Mouse (Mus musculus) small intestine, adult 2 months (tissue): ENCODE results near the gene Cacna1e.

Source experiments
- CTCF ChIP-seq: fragments of 200-500 bp; IDR thresholded peaks from 2 replicates; pipeline ENCODE4 v1.5.1; 2012; ENCODE audit warnings: low read depth, mild to moderate bottlenecking, control low read depth, inconsistent platforms, low read length, moderate library complexity, mixed read lengths; ENCODE audit not compliant: insufficient replicate concordance, insufficient read length; ENCODE audit errors: extremely low read depth
- POLR2A ChIP-seq: fragments of 200-500 bp; IDR thresholded peaks from 2 replicates; pipeline ENCODE4 v1.6.1; 2012; ENCODE audit warnings: low read depth, mild to moderate bottlenecking, control low read depth, inconsistent platforms, low read length, moderate library complexity

DNA sequence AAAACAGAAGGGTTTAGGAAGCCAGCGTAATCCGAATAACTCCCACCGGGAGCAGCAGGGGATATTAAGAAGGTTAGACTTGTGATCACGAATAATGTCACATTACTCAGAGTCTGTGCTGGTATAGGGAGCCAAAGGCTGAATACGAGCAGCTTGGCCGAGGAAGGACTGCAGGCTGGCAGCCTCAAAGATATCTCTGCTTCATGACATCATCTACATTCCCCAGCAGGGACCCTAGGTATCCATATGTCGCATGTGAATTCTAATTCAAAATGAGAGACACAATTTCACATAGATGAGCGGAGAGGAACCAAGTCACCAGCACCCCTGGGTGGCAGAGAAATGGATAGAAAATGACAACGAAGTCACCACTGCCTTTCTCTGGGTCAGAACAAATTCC lies 22.9 kb downstream of the Cacna1e start:
- no peak for TF ChIP-seq POLR2A
- TF ChIP-seq CTCF = no peak
